Mouse (Mus musculus) heart, embryonic 10.5 days (tissue): ENCODE results near the gene Fcgrt. TPM values are rescaled to one million over a fixed set of nuclear protein-coding genes. Genes with fewer than 3 reads are reported as not detected.
"Not testable (repeated sequence)": the region's sequence is repeated elsewhere in the genome, so short reads cannot be mapped to it uniquely, and the experiment has no call there.

Source experiments
- DNase-seq: peaks from one replicate; pipeline ENCODE4 v3.0.0-alpha.2; 2017; ENCODE audit warnings: low spot score
- H3K27ac ChIP-seq: fragments of 300-500 bp; sonication (generic); 2 replicates; pipeline ENCODE4 v1.5.1; 2016; ENCODE audit warnings: mild to moderate bottlenecking
- H3K27me3 ChIP-seq: fragments of 300-500 bp; sonication (generic); 2 replicates; pipeline ENCODE4 v1.6.1; 2016; ENCODE audit warnings: mild to moderate bottlenecking; ENCODE audit not compliant: poor library complexity, insufficient read depth, severe bottlenecking
- H3K36me3 ChIP-seq: fragments of 300-500 bp; sonication (generic); 2 replicates; pipeline ENCODE4 v1.6.1; 2016; ENCODE audit warnings: mild to moderate bottlenecking, moderate library complexity
- H3K4me1 ChIP-seq: fragments of 300-500 bp; sonication (generic); 2 replicates; pipeline ENCODE4 v1.6.1; 2016; ENCODE audit warnings: mild to moderate bottlenecking
- H3K4me3 ChIP-seq: fragments of 300-500 bp; sonication (generic); 2 replicates; pipeline ENCODE4 v1.5.1; 2016; ENCODE audit warnings: mild to moderate bottlenecking, moderate library complexity
- H3K9me3 ChIP-seq: fragments of 300-500 bp; sonication (generic); 2 replicates; pipeline ENCODE4 v1.6.1; 2016; ENCODE audit warnings: mild to moderate bottlenecking, moderate library complexity
- WGBS: fragments of 180-500 bp; shearing (Covaris S2); methylation state at CpG from one replicate; pipeline ENCODE4 v1.1.7; 2016; 5-methylcytosine and 5-hydroxymethylcytosine counted together
- polyA plus RNA-seq: library from polyadenylated mRNA; unstranded; fragments of >200 nt; fragmentation: Nextera tagmentation; extraction: Ambion mirVana; gene quantifications from 2 replicates; pipeline ENCODE4 v1.2.1, GENCODE M21; 2016

Gene Fcgrt
- polyA plus RNA-seq, 1 experiment from 2014 or later = 10.2 TPM

DNA sequence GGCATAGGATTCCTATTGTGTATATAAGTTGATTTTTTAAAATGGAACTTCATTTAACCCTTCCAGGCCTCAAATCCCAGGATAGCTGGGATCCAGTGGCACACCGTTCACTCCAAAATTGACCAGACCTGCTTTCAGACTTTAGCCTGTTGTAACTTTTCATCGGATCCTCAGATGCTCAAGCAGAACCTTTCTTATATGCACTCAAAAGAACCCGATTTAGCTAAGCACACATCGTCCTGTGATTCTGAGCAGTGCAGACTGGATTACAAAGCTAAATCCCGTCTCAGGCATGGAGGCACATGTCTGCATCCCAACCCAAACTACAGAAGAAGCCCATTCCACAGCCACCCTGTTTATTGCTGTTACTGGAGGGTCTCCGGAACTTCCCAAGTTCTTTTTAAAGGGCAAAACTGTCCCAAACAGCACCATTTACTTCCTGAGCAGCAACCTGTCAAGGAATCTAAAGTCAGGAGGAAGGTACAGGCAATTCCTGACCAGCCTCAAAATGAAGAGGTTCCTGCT, 24.1 kb upstream of the Fcgrt start:
- Histone ChIP-seq H3K4me3 (peak overlapping the region; percentile 97), H3K36me3 (peaks cover 36% of the 10 kb centered on the region), H3K27ac (peak overlapping the region; percentile 100), H3K4me1 (peaks cover 44% of the 10 kb centered on the region), H3K9me3 (no peaks in the 10 kb centered on the region), H3K27me3 (peaks cover 6% of the 10 kb centered on the region; the same call in 1 of the 2 replicates)
- DNase-seq = no peak
- 1% methylated on average over 6 of the region's 6 CpGs for WGBS

DNA sequence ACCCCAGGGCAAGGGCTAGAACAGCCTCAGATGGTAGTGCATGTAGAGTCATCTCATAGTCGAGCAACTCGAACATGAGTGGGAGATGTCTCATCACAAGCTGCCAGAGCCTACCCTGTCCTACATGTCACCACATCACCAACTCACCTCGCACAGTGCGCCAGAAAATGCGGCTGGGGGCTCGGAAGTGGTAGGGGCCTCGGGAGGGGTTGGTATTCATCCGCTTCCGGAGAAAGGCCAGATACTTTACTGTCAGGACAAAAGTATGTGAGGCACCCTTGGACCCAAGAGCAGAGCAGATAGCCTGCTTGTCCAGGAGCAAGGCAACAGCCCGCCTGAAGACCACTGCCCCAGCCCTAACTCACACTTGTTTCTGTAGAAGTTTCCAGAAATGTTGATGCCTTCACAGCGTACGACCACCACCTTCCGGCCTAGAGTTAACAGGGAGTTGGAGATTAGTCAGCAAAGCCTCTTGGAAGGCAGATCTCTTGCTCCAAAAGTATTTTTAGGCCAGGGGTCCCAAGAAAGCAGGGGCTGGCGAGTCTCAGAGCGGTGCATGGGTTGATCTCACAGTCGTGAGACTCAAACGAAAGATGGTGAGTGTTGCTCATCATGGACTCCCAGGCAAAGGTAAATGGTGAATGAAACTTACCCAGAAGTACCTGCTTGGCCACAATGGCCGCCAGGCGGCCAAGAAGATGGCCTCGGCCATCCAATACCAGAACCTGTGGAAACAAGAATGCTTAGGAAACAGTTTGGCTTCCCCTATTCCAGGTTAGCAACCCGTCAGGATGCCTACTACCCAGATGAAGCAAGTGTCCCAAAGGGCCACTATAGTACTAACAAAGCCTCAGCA, 23.4 kb upstream of the Fcgrt start:
- 32% methylated on average over 21 of the region's 21 CpGs for WGBS
- peaks cover 4% of the 10 kb centered on the region; the same call in 1 of the 2 replicates for H3K27me3 ChIP-seq
- peaks cover 48% of the 10 kb centered on the region for H3K4me1 ChIP-seq
- DNase-seq = no peak
- H3K9me3 ChIP-seq = no peaks in the 10 kb centered on the region
- H3K4me3 ChIP-seq = peak overlapping the region; percentile 97
- H3K36me3 ChIP-seq = peaks cover 43% of the 10 kb centered on the region
- peak overlapping the region; percentile 100 for H3K27ac ChIP-seq

DNA sequence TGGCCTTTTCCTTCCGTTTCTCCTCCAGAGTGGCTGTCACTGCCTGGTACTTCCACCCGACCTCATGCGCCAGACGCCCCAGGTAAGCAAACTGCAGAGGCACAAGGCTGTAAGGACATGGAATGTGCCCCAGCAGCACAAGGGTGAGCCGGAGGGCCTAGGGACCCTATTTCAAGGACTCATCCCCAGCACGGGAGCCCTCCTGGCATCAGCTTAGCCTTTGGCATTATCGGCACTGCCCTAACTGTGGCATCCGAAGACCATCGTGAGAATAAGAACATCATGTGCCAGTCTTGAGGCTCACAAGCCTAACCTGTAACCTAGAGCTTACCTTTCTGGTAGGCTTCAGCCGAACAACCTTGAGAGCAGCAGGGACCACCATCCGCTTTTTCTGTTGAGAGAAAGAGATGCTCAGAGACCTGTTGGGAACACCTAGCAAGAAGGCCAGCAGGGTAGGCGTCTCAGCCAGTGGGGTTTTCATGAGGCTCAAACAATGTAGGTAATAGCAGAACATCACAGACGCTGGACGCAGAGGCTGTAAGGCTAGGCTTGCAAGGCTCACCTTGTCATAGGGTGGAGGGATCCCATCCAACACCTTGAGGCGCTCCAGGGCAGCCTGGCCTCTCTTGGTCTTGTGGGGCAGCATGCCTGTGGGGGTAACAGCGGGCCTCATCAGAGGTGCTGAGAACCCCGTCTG, 22.6 kb upstream of the Fcgrt start:
- Histone ChIP-seq H3K9me3 (no peaks in the 10 kb centered on the region), H3K36me3 (peaks cover 50% of the 10 kb centered on the region)

DNA sequence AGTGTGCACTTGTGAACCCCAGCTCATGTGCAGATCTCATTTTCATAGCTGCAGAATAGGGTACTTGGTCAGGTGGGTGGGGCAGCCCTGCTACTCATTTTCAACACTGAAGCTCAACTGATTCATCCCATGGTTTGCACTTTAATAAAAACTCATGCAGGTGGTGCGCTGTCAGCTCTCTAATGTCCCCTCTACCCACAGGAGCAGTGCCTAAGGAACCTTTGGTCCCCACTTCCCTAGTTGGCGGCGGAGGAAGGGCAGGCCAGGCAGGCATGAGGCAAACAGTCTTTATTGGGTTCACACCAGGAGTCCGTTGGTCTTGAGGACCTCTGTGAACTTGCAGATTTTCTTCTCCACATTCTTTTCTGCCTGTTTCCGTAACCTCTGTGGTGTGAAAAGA, 22.0 kb upstream of the Fcgrt start:
- H3K27me3 ChIP-seq, H3K9me3 ChIP-seq, DNase-seq: not testable (repeated sequence)
- Histone ChIP-seq H3K36me3 (peaks cover 57% of the 10 kb centered on the region), H3K4me3 (peak overlapping the region; percentile 97), H3K27ac (0 out of 2 replicates have a peak overlapping the region, but pooled peaks have one; percentile 96), H3K4me1 (peaks cover 52% of the 10 kb centered on the region)
- 76% methylated on average over 5 of the region's 5 CpGs for WGBS

More for the DNA sequence above, 22.6 kb upstream of the Fcgrt start:
- H3K27me3 ChIP-seq = no peaks in the 10 kb centered on the region
- H3K27ac ChIP-seq = peak overlapping the region; percentile 100
- H3K4me3 ChIP-seq = peak overlapping the region; percentile 97
- H3K4me1 ChIP-seq = peaks cover 50% of the 10 kb centered on the region
- no peak for DNase-seq
- 77% methylated on average over 17 of the region's 17 CpGs for WGBS

DNA sequence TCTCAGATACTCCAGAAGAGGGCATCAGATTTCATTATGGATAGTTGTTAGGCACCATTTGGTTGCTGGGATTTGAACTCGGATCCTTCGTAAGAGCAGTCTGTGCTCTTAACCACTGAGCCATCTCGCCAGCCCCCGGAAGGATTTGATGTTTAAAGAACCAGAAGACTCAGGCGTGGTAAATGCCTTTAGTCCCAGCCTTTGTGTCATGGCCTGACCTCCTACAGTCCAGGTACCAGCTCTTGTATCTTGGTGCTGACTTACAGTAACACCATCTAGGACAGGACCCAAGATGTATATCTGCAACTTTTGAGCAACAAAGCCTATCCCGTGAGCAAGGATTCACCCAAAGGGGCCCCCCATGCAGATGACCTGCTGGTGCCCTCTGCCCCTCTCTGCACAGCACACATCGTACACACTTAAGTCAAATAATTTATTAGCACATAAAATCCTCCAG, 21.5 kb upstream of the Fcgrt start:
- Histone ChIP-seq H3K4me3 (peak overlapping the region; percentile 97), H3K9me3 (no peaks in the 10 kb centered on the region), H3K4me1 (peaks cover 52% of the 10 kb centered on the region), H3K27ac (peak overlapping the region; percentile 96), H3K36me3 (peaks cover 62% of the 10 kb centered on the region), H3K27me3 (no peaks in the 10 kb centered on the region)
- DNase-seq = no peak
- WGBS = 22% methylated on average over 7 of the region's 7 CpGs

DNA sequence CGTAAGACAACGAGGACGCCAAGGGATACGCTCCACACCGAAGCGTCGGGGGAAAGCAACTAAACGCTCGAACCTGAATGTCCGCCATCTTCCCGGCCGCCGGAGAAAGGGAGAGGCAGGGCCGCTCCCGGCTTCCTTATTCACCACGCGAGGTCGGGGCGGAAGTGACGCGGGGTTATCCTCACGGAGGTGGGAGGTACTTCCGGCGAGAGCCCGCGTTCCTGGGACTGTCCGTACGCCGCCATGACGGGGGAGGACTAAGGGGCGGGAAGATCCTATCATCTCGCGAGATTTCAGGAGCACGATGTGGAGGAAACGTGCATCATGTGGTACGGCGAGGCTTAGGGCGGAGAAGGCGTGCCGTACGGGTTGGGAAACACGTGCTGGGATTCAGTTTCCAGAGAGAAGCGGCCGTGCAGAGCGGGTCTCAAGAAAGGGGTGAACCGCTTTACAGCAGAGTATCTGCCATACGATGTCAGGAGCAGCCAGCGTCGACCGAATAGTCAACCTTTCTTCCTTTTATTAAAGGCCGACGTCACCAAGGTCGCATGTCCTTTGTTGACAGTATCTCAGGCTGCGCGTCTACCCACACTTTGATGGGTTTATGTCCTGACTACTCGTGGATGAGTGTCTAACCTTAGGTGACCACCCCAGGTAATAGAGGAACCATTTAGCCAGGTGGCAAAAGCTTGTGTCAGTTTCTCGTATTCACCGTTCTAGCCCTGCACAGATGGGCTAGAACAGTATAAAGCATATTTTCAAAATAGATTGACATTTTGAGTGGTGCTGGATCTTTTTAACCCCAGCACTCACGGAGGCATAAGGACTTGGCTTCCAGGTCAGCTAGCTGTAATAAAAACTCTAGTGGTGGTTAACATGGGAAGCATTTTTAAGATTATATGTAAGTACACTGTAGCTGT, 20.8 kb upstream of the Fcgrt start, which contains the start of gene Rps11:
Rps11 (minus strand) TSS at position 216 of the 920 bp plus-strand sequence.
- H3K9me3 ChIP-seq = no peaks in the 10 kb centered on the region
- H3K4me3 ChIP-seq = peak within 1 kb of the TSS; percentile 97
- peak within 1 kb of the TSS; percentile 96 for H3K27ac ChIP-seq
- H3K36me3 ChIP-seq = peaks cover 68% of the 10 kb centered on the region
- DNase-seq = peak; percentile 100
- 1% methylated on average over 59 of the region's 59 CpGs for WGBS
- H3K27me3 ChIP-seq = no peaks in the 10 kb centered on the region
- H3K4me1 ChIP-seq = peaks cover 47% of the 10 kb centered on the region

DNA sequence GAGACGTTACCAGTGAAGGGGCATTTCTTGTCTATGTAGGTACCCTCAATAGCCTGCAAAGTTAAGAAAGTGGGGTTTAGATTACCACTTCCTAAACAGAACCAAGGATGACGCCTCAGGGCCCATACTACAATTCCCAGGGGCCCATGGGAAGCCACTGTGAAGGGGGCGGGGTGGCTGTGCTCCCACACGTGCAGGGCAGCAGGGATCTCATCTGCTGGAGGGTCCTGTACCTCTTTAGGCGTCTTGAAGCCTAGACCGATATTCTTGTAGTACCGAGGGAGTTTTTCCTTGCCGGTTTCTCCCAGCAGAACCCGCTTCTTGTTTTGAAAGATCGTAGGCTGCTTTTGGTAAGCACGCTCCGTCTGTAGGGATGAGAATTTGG, 19.5 kb upstream of the Fcgrt start:
- H3K36me3 ChIP-seq = peaks cover 78% of the 10 kb centered on the region
- peak overlapping the region; percentile 96 for H3K27ac ChIP-seq
- DNase-seq = no peak
- H3K27me3 ChIP-seq = no peaks in the 10 kb centered on the region
- WGBS = 23% methylated on average over 12 of the region's 12 CpGs
- peaks cover 44% of the 10 kb centered on the region for H3K4me1 ChIP-seq
- no peaks in the 10 kb centered on the region for H3K9me3 ChIP-seq
- H3K4me3 ChIP-seq = peak overlapping the region; percentile 95

DNA sequence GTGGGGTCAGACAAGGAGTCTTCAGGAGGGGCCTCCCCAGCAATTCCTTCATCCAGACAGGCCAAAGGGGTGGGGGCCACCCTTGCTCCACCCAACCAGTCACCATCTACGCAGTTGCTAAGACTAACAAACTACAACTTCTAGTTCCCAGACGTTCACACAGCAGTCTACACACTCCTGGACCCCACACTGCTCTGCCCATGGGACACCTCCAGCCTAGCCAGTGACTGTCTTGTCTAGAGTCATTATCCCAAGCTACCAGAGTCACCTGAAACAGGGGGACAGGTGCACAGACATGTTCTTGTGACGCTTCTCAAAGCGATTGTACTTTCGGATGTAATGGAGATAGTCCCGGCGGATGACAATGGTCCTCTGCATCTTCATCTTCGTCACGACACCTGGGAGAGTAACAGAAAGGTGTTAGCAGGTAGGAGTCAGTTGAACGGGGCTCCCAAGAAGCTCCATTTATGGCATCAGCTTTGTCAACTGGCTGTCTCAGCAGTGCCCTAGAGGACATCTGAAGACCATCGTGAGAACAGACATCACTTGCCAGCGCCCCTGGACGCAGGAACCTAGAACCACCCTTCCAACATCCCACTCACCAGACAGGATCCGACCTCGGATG, 19.0 kb upstream of the Fcgrt start:
- Histone ChIP-seq H3K4me1 (peaks cover 50% of the 10 kb centered on the region), H3K27me3 (no peaks in the 10 kb centered on the region), H3K27ac (0 out of 2 replicates have a peak overlapping the region, but pooled peaks have one; percentile 24), H3K4me3 (peak overlapping the region; percentile 95), H3K9me3 (no peaks in the 10 kb centered on the region), H3K36me3 (peaks cover 83% of the 10 kb centered on the region)
- no peak for DNase-seq
- WGBS = 86% methylated on average over 15 of the region's 15 CpGs

DNA sequence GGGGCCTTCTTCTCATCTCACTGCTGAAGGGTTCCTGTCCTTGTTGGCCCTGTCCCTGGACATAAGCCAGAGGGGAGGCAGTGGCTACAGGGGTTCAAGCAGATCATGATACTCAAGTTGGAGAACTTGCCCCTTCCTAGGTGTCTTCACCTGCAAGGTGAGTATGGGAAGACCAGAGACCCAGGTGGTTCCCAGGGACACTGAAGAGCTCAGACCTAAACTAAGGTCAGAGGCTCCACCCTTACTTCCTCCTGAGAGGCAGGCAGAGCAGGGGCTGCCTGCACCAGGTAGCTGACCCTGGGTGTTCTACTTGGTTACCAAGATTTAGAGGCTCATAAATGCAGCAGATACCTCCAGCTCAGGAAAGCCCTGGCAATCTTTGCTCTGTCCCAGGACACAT, 18.3 kb upstream of the Fcgrt start:
- no peak for DNase-seq
- no peaks in the 10 kb centered on the region for H3K9me3 ChIP-seq
- peaks cover 47% of the 10 kb centered on the region for H3K4me1 ChIP-seq
- H3K36me3 ChIP-seq = peaks cover 79% of the 10 kb centered on the region
- no peaks in the 10 kb centered on the region for H3K27me3 ChIP-seq
- H3K4me3 ChIP-seq = no peak overlapping the region; the same call in 1 of the 2 replicates
- no peak overlapping the region for H3K27ac ChIP-seq

DNA sequence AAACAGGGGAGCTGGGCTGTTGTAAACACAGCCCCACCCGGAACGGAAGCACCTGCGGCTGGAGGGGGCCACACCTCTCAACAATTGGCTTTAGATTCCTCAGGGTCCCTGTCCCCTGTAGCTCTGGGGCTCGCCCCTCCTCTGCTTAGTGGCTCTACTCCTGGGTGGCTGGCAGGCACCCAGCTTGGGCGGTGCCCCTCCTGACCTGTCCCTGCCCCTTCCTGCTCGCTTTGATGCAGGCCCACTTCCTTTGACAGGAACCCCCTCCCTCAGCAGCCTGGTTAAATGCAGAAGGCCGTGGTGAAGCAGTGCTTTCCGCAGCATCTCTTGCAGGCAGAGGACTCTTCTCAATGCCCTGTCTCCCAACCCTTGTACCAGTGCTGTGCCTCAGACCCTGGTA, 17.8 kb upstream of the Fcgrt start:
- Histone ChIP-seq H3K4me1 (peaks cover 41% of the 10 kb centered on the region), H3K9me3 (no peaks in the 10 kb centered on the region), H3K27me3 (no peaks in the 10 kb centered on the region), H3K4me3 (no peak overlapping the region), H3K36me3 (peaks cover 73% of the 10 kb centered on the region), H3K27ac (no peak overlapping the region)
- WGBS = 62% methylated on average over 8 of the region's 8 CpGs
- no peak for DNase-seq

DNA sequence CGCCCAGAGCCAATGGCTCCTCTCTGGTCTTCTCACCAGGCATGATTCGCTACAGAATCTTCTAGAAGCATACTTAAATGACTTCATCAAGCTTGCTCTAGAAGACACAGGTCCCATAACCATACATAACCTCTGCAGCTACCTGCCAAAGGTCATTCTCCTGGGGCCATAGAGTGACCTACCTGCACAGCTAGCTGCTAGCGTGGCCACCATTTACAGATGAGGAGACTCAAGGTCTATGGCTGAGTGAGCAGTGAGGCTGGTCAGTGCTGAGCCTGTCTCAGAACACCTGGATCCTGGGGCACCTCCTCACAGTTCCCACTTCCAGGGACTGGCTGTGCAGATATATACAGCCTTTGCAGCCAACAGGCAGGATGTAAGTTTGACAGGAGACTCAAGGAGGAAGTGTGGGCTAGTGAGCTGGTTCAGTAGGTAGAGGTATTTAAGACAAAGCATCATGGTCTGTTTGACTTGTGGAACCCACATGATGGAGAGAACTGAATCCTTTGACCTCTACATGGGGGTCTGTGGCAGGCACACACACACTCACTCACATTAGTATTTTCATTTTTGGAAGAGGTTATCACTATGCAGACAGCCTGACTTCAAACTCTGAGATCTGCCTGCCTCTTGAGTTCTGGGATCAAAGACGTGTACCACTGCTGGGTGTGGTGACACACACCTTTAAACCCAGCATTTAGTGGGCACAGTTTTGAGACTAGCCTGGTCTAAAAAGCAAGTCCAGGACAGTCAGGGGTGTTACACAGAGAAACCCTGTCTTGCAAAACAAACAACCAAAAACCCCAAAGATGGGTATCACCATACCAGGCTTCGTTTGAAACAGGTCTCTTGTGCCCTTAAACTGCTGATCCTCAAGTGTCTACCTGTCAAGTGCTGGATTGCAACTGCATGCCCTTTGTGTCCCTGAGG, 16.4 kb upstream of the Fcgrt start:
- Histone ChIP-seq H3K27me3 (no peaks in the 10 kb centered on the region), H3K4me1 (peaks cover 38% of the 10 kb centered on the region), H3K9me3 (no peaks in the 10 kb centered on the region), H3K27ac (no peak overlapping the region), H3K36me3 (peaks cover 59% of the 10 kb centered on the region), H3K4me3 (no peak overlapping the region)
- 81% methylated on average over 5 of the region's 5 CpGs for WGBS
- DNase-seq = no peak
